Mouse (Mus musculus) CH12.LX (cell line): Measurements from ENCODE around the gene Rab3d. TPM values are rescaled to one million over a fixed set of nuclear protein-coding genes. Genes with fewer than 3 reads are reported as not detected.

Source experiments
- DNase-seq: peaks from one replicate; pipeline ENCODE4 v3.0.0-alpha.2; 2013; ENCODE audit errors: extremely low read depth
- H3K27ac ChIP-seq: 2 replicates; pipeline ENCODE4 v1.5.1; 2012; ENCODE audit warnings: low read depth, mild to moderate bottlenecking, control low read depth, moderate library complexity; ENCODE audit not compliant: insufficient read depth
- H3K27me3 ChIP-seq: replicated peaks from 2 replicates; pipeline ENCODE3; 2012; ENCODE audit warnings: inconsistent platforms
- H3K36me3 ChIP-seq, 2 experiments: replicated peaks in 1 of 2; 2 replicates each; pipeline versions ENCODE3 to v1.6.1; 2012; ENCODE audit warnings: inconsistent platforms in 1 of 2, low read length in 1 of 2, mild to moderate bottlenecking in 1 of 2, mixed read lengths in 1 of 2, moderate library complexity in 1 of 2; ENCODE audit not compliant: control insufficient read depth in 1 of 2, insufficient read depth in 1 of 2
- H3K4me1 ChIP-seq, 2 experiments: 2 replicates each; pipeline ENCODE4 v1.6.1; 2012; ENCODE audit warnings: inconsistent platforms in 1 of 2, moderate library complexity in 1 of 2; ENCODE audit not compliant: insufficient read depth in 2 of 2, control insufficient read depth in 1 of 2
- H3K4me2 ChIP-seq: 2 replicates; pipeline ENCODE4 v1.6.1; 2012; ENCODE audit warnings: low read depth, mild to moderate bottlenecking, control low read depth; ENCODE audit not compliant: poor library complexity, insufficient read depth, severe bottlenecking
- H3K4me3 ChIP-seq, 3 experiments: fragments of 150-350 bp in 1 of 3; sonication (generic) in 1 of 3; replicated peaks in 1 of 3; 2 replicates each; pipeline versions ENCODE3 to v1.5.1; 2011 to 2012; ENCODE audit warnings: low read depth in 2 of 3, low read length in 2 of 3, mild to moderate bottlenecking in 2 of 3, moderate library complexity in 2 of 3, control low read depth in 1 of 3, improper control_type of control experiment in 1 of 3, inconsistent platforms in 1 of 3, mixed read lengths in 1 of 3; ENCODE audit not compliant: poor library complexity in 1 of 3
- H3K79me2 ChIP-seq: replicated peaks from 2 replicates; pipeline ENCODE4 v1.6.1; 2012; ENCODE audit warnings: mild to moderate bottlenecking, moderate library complexity; ENCODE audit not compliant: control insufficient read depth, poor library complexity, insufficient read depth, severe bottlenecking; ENCODE audit errors: extremely low read depth
- H3K9ac ChIP-seq: 2 replicates; pipeline ENCODE4 v1.6.1; 2012; ENCODE audit warnings: low read depth, mild to moderate bottlenecking, control low read depth, moderate library complexity; ENCODE audit not compliant: insufficient read depth
- H3K9me3 ChIP-seq: replicated peaks from 2 replicates; pipeline ENCODE3; 2012; ENCODE audit warnings: low read length, inconsistent platforms, mixed read lengths
- BHLHE40 ChIP-seq: IDR thresholded peaks from 2 replicates; pipeline ENCODE4 v1.6.1; 2011; ENCODE audit warnings: mild to moderate bottlenecking, low read depth, low read length, improper control_type of control experiment
- CHD1 ChIP-seq: IDR thresholded peaks from 2 replicates; pipeline ENCODE4 v1.6.1; 2012; ENCODE audit warnings: low read depth, low read length, improper control_type of control experiment, inconsistent platforms
- CHD2 ChIP-seq: IDR thresholded peaks from 2 replicates; pipeline ENCODE4 v1.6.1; 2011; ENCODE audit warnings: low read length, improper control_type of control experiment
- ELF1 ChIP-seq: IDR thresholded peaks from 2 replicates; pipeline ENCODE4 v1.6.1; 2014; ENCODE audit warnings: low read depth, mild to moderate bottlenecking, inconsistent platforms, low read length, improper control_type of control experiment
- ETS1 ChIP-seq: conservative IDR thresholded peaks from 2 replicates; pipeline ENCODE4 v1.6.1; 2012; ENCODE audit warnings: low read depth, mild to moderate bottlenecking, inconsistent platforms, low read length, improper control_type of control experiment, moderate library complexity
- HCFC1 ChIP-seq: IDR thresholded peaks from 2 replicates; pipeline ENCODE4 v1.6.1; 2012; ENCODE audit warnings: low read depth, mild to moderate bottlenecking, inconsistent platforms, low read length, improper control_type of control experiment
- IRF4 ChIP-seq: IDR thresholded peaks from 2 replicates; pipeline ENCODE4 v1.6.1; 2014; ENCODE audit warnings: low read depth, mild to moderate bottlenecking, inconsistent platforms, low read length, improper control_type of control experiment
- JUN ChIP-seq: IDR thresholded peaks from 2 replicates; pipeline ENCODE4 v1.6.1; 2011; ENCODE audit warnings: low read depth, mild to moderate bottlenecking, low read length, improper control_type of control experiment, moderate library complexity; ENCODE audit not compliant: insufficient read depth
- JUND ChIP-seq: conservative IDR thresholded peaks from 2 replicates; pipeline ENCODE4 v1.6.1; 2011; ENCODE audit warnings: low read depth, low read length, improper control_type of control experiment
- KAT2A ChIP-seq: IDR thresholded peaks from 2 replicates; pipeline ENCODE4 v1.6.1; 2012; ENCODE audit warnings: low read length, improper control_type of control experiment, inconsistent platforms; ENCODE audit not compliant: insufficient replicate concordance
- MAX ChIP-seq: IDR thresholded peaks from 2 replicates; pipeline ENCODE4 v1.6.1; 2011; ENCODE audit warnings: low read length, improper control_type of control experiment
- MEF2A ChIP-seq: IDR thresholded peaks from 2 replicates; pipeline ENCODE4 v1.6.1; 2014; ENCODE audit warnings: low read depth, mild to moderate bottlenecking, inconsistent platforms, low read length, improper control_type of control experiment, borderline replicate concordance
- MYC ChIP-seq: IDR thresholded peaks from 2 replicates; pipeline ENCODE4 v1.6.1; 2011; ENCODE audit warnings: low read depth, mild to moderate bottlenecking, improper control_type of control experiment, low read length
- NELFE ChIP-seq: IDR thresholded peaks from 2 replicates; pipeline ENCODE4 v1.6.1; 2011; ENCODE audit warnings: low read depth, low read length, improper control_type of control experiment
- POLR2A ChIP-seq: IDR thresholded peaks from 2 replicates; pipeline ENCODE4 v1.6.1; 2011; ENCODE audit warnings: low read depth, mild to moderate bottlenecking, improper control_type of control experiment, low read length
- RAD21 ChIP-seq: IDR thresholded peaks from 2 replicates; pipeline ENCODE4 v1.6.1; 2011; ENCODE audit warnings: low read depth, mild to moderate bottlenecking, low read length, improper control_type of control experiment, moderate library complexity
- SIN3A ChIP-seq: IDR thresholded peaks from 2 replicates; pipeline ENCODE4 v1.6.1; 2012; ENCODE audit warnings: low read length, improper control_type of control experiment, inconsistent platforms
- TBP ChIP-seq: conservative IDR thresholded peaks from 2 replicates; pipeline ENCODE4 v1.6.1; 2011; ENCODE audit warnings: low read depth, low read length, improper control_type of control experiment
- TCF12 ChIP-seq: IDR thresholded peaks from 2 replicates; pipeline ENCODE4 v1.6.1; 2014; ENCODE audit warnings: low read depth, mild to moderate bottlenecking, inconsistent platforms, low read length, improper control_type of control experiment
- UBTF ChIP-seq: IDR thresholded peaks from 2 replicates; pipeline ENCODE4 v1.6.1; 2012; ENCODE audit warnings: low read depth, mild to moderate bottlenecking, inconsistent platforms, low read length, improper control_type of control experiment, moderate library complexity
- USF1 ChIP-seq: IDR thresholded peaks from 2 replicates; pipeline ENCODE4 v1.6.1; 2014; ENCODE audit warnings: low read depth, mild to moderate bottlenecking, inconsistent platforms, low read length, improper control_type of control experiment
- USF2 ChIP-seq: conservative IDR thresholded peaks from 2 replicates; pipeline ENCODE4 v1.6.1; 2011; ENCODE audit warnings: low read depth, low read length, improper control_type of control experiment
- ZKSCAN1 ChIP-seq: IDR thresholded peaks from 2 replicates; pipeline ENCODE4 v1.6.1; 2012; ENCODE audit warnings: low read depth, inconsistent platforms, low read length, improper control_type of control experiment, borderline replicate concordance
- dilution Hi-C: fragments of 300-500 bp; cut with MboI; formaldehyde crosslinking; loops from 2 replicates; pipeline ENCODE4 v1.14.3; 2020; ENCODE audit warnings: low sequenced_read_pairs; ENCODE audit not compliant: extremely low pct_unique_long_range_greater_than_20kb, extremely low pct_ligation_motif_present
- in situ Hi-C: fragments of 300-500 bp; cut with MboI; formaldehyde crosslinking; loops from 3 replicates; pipeline ENCODE4 v1.14.3; 2019; ENCODE audit warnings: low sequenced_read_pairs, low pct_ligation_motif_present, low pct_unique_long_range_greater_than_20kb, mixed read lengths
- polyA plus RNA-seq: library from polyadenylated mRNA; unstranded; fragments of >175 nt; gene quantifications from 2 replicates; pipeline ENCODE4 v1.2.1, GENCODE M21; 2012; ENCODE audit warnings: low read depth; ENCODE audit not compliant: insufficient read length
- total RNA-seq, 2 experiments: library from RNA; depleted of rRNA; stranded (reverse); fragments of 300-350 nt in 1 of 2; fragments of >200 nt in 1 of 2; gene quantifications; 2 replicates each; pipeline ENCODE4 v1.2.3; 2012 to 2014

Gene Rab3d
- total and polyA plus RNA-seq, 3 experiments, result 0.90 to 3.7 (median 0.91) TPM

- no peak for TF ChIP-seq ZKSCAN1
- TF ChIP-seq CHD2, result no peak
- TF ChIP-seq POLR2A, result no peak
- no peak for TF ChIP-seq KAT2A
- no peak for TF ChIP-seq JUND
- no peak for TF ChIP-seq ETS1
- TF ChIP-seq IRF4, result no peak
These were observed 17.6 kb upstream of the Rab3d start for GRCm38 (mm10) chr9:21935466-21936131.

GRCm38 (mm10) chr9:21934021-21934420, 16.0 kb upstream of the Rab3d start:
- H3K79me2 ChIP-seq, result no peaks in the 10 kb centered on the region
- peaks cover 6% of the 10 kb centered on the region for H3K9me3 ChIP-seq
- H3K9ac ChIP-seq, result no peak overlapping the region
- no peak for DNase-seq
- H3K27me3 ChIP-seq, result peaks cover 77% of the 10 kb centered on the region
- H3K4me3 ChIP-seq, result no peak overlapping the region
- dilution Hi-C loops (no loop called here), in situ Hi-C loops (no loop called here)
- H3K4me1 ChIP-seq, result no peaks in the 10 kb centered on the region
- H3K4me2 ChIP-seq, result no peak overlapping the region
- TF ChIP-seq RAD21 (no peak), ETS1 (no peak), USF2 (no peak), MYC (no peak), TBP (no peak), USF1 (no peak), CHD1 (no peak), SIN3A (no peak), TCF12 (no peak), JUN (no peak), KAT2A (no peak), HCFC1 (no peak), UBTF (no peak), MAX (no peak), ELF1 (no peak), BHLHE40 (no peak), NELFE (no peak), MEF2A (no peak)
- no peaks in the 10 kb centered on the region for H3K36me3 ChIP-seq
- H3K27ac ChIP-seq, result no peak overlapping the region

More at GRCm38 (mm10) chr9:21935466-21936131, 17.6 kb upstream of the Rab3d start:
- Histone ChIP-seq H3K27ac (no peak overlapping the region), H3K36me3 (no peaks in the 10 kb centered on the region), H3K4me1 (no peaks in the 10 kb centered on the region), H3K9ac (no peak overlapping the region), H3K27me3 (peaks cover 75% of the 10 kb centered on the region), H3K79me2 (no peaks in the 10 kb centered on the region), H3K9me3 (peaks cover 4% of the 10 kb centered on the region), H3K4me2 (no peak overlapping the region), H3K4me3 (no peak overlapping the region)
- in situ Hi-C loops, result no loop called here
- no peak for DNase-seq
- dilution Hi-C loops, result no loop called here
